Mouse (Mus musculus): ENCODE measurements at regions not wholly inside any gene's neighbourhood (a gene's known extent, or its start where the extent isn't known, plus 50 kb on each side); places are given as distances from the start of the nearest gene placed in this dataset.

DNA sequence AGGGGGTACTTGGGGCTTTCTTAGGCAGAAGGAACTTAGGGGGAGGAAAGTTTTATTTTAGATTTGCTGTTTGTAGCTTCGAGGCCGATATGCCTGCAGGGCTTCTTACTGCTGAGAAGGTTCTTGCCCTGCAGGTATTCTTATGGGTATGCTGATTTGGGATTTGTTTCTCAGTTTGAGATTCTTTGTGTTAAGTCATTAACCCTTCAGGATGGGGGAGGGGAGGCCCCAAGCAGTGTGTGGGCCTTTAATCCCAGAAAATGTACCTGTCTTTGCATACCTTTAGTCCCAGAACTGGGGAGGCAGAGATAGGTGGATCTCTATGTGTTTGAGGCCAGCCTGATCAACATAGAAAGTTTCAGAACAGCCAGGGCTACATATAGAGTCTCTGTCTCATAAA lies 1335.1 kb downstream of the Gm37988 start:
- DNase-seq, result no peak

DNA sequence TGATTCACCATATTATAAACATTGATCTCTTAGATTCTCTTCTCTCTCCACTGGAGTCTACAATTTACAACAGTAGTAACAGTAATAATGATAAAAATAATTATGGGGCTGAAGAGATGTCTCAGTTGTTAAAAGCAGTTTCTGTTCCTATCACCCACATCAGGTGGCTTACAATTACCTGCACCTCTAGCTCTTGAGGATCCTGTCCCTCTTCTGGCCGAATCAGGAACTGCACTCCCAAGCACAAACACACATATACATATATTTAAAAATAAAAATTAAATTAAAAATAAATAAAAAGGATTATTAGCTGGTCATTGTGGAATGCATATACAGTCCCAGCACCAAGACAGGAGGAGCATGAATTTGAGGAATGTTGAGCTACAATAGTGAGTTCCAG lies 1336.2 kb downstream of the Gm37988 start:
- no peak overlapping the region for H3K4me3 ChIP-seq (ENCODE audit: control insufficient read depth, insufficient read depth, low read length)
- 64% methylated on average over 1 of the region's 1 CpGs for WGBS
- H3K36me3 ChIP-seq (ENCODE audit: control insufficient read depth, insufficient read depth, low read length), result no peaks in the 10 kb centered on the region
- DNase-seq, result peak; percentile 2
- no peaks in the 10 kb centered on the region for H3K27me3 ChIP-seq (ENCODE audit: control insufficient read depth, insufficient read depth, low read length)
- TF ChIP-seq POLR2A (IDR thresholded peaks at IDR 0.05; ENCODE audit: control insufficient read depth, extremely low read depth, insufficient read depth, low read length, poor library complexity) (no peak), CTCF (IDR thresholded peaks at IDR 0.05; ENCODE audit: borderline replicate concordance, control insufficient read depth, extremely low read depth, insufficient read depth, low read length, poor library complexity) (no peak)
- H3K27ac ChIP-seq (ENCODE audit: control insufficient read depth, insufficient read depth, low read length), result no peak overlapping the region
- no peaks in the 10 kb centered on the region for H3K4me1 ChIP-seq (replicated peaks; ENCODE audit: control insufficient read depth, insufficient read depth, low read length)

More for the DNA sequence above, 1335.1 kb downstream of the Gm37988 start:
- Histone ChIP-seq H3K4me1 (replicated peaks; ENCODE audit: control insufficient read depth, insufficient read depth, low read length) (no peaks in the 10 kb centered on the region), H3K4me3 (ENCODE audit: control insufficient read depth, insufficient read depth, low read length) (no peak overlapping the region), H3K27ac (ENCODE audit: control insufficient read depth, insufficient read depth, low read length) (no peak overlapping the region), H3K36me3 (ENCODE audit: control insufficient read depth, insufficient read depth, low read length) (no peaks in the 10 kb centered on the region), H3K27me3 (ENCODE audit: control insufficient read depth, insufficient read depth, low read length) (no peaks in the 10 kb centered on the region)
- TF ChIP-seq CTCF (IDR thresholded peaks at IDR 0.05; ENCODE audit: borderline replicate concordance, control insufficient read depth, extremely low read depth, insufficient read depth, low read length, poor library complexity), result no peak
- TF ChIP-seq POLR2A (IDR thresholded peaks at IDR 0.05; ENCODE audit: control insufficient read depth, extremely low read depth, insufficient read depth, low read length, poor library complexity), result no peak
- 85% methylated on average over 2 of the region's 2 CpGs for WGBS

DNA sequence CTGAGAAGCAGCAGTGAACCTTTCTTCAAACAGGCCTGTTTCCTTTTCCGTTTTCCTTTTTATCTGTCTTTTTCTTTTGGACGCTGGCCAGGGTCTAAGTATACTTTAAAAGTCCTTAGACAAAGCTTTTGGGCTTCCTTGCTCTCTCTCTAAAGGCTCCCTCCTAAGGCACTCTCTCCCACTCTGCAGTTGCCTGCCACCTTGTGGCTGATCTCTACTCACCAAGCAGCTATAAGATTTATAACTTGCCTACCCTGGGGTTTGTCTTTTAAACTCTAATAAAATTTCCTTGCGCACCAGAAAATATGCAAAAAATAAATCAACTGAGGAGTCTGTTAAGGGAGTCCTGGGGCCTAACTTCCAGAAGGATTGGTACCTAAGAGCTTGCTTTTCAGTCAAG lies 1344.7 kb downstream of the Gm37988 start:
- H3K4me1 ChIP-seq (replicated peaks; ENCODE audit: control insufficient read depth, insufficient read depth, low read length), result no peaks in the 10 kb centered on the region
- no peaks in the 10 kb centered on the region for H3K36me3 ChIP-seq (ENCODE audit: control insufficient read depth, insufficient read depth, low read length)
- TF ChIP-seq POLR2A (IDR thresholded peaks at IDR 0.05; ENCODE audit: control insufficient read depth, extremely low read depth, insufficient read depth, low read length, poor library complexity), result no peak
- no peak for TF ChIP-seq CTCF (IDR thresholded peaks at IDR 0.05; ENCODE audit: borderline replicate concordance, control insufficient read depth, extremely low read depth, insufficient read depth, low read length, poor library complexity)
- no peaks in the 10 kb centered on the region for H3K27me3 ChIP-seq (ENCODE audit: control insufficient read depth, insufficient read depth, low read length)
- no peak overlapping the region for H3K27ac ChIP-seq (ENCODE audit: control insufficient read depth, insufficient read depth, low read length)
- H3K4me3 ChIP-seq (ENCODE audit: control insufficient read depth, insufficient read depth, low read length), result no peak overlapping the region
- no peak for DNase-seq
- WGBS, result 54% methylated on average over 3 of the region's 3 CpGs
